Mouse (Mus musculus): ENCODE measurements around the gene Zscan18. TPM values are rescaled to one million over a fixed set of nuclear protein-coding genes. Genes with fewer than 3 reads are reported as not detected.
A peak's percentile ranks its signal among the peaks of the same experiment; 100 is the strongest.
"Not testable (repeated sequence)": the region's sequence is repeated elsewhere in the genome, so short reads cannot be mapped to it uniquely, and the experiment has no call there.

The Zscan18 gene
- polyA plus RNA-seq, 1 experiment from 2014 or later = 5.6 TPM

GRCm38 (mm10) chr7:12803727-12804071 lies 264 bp upstream of the Zscan18 start:
- Histone ChIP-seq H3K4me3 (ENCODE audit: control insufficient read depth in 1 of 2, insufficient read depth in 1 of 2, low read depth in 1 of 2, low read length in 2 of 2) (peak overlapping the region; percentile 52 to 71), H3K36me3 (ENCODE audit: control insufficient read depth, insufficient read depth, low read length) (peaks cover 26% of the 10 kb centered on the region), H3K9ac (ENCODE audit: low read length) (peak overlapping the region; percentile 82), H3K4me1 (ENCODE audit: control insufficient read depth in 2 of 2, insufficient read depth in 2 of 2, low read length in 2 of 2) (peaks cover 4 to 11% of the 10 kb centered on the region in 2 experiments; a peak in 2 of 4 replicates), H3K27me3 (ENCODE audit: control insufficient read depth, insufficient read depth, low read length) (no peaks in the 10 kb centered on the region), H3K27ac (replicated peaks in 1 of 2; ENCODE audit: control insufficient read depth in 1 of 2, insufficient read depth in 1 of 2, low read depth in 2 of 2, low read length in 2 of 2) (peak overlapping the region; percentile 65 to 71; a peak in 3 of 4 replicates), H3K9me3 (ENCODE audit: control insufficient read depth, low read length) (no peaks in the 10 kb centered on the region), H3K4me2 (ENCODE audit: low read length) (peak overlapping the region; percentile 70)
- 1% methylated on average over 16 of the region's 16 CpGs for WGBS
- no peak for ATAC-seq (ENCODE audit: insufficient number of reproducible peaks, insufficient read depth, low FRiP score, low read depth)

GRCm38 (mm10) chr7:12799554-12799953 lies 3.9 kb downstream of the Zscan18 start:
- peaks cover 19% of the 10 kb centered on the region for H3K9me3 ChIP-seq (ENCODE audit: control insufficient read depth, low read length)
- H3K9ac ChIP-seq (ENCODE audit: low read length) = 0 out of 2 replicates have a peak overlapping the region, but pooled peaks have one; percentile 25
- H3K4me3 ChIP-seq (ENCODE audit: control insufficient read depth in 1 of 2, insufficient read depth in 1 of 2, low read depth in 1 of 2, low read length in 2 of 2) = peak overlapping the region in 1 of 2 experiments; percentile 11; a peak in 1 of 4 replicates
- peak overlapping the region; percentile 57 to 69 for H3K27ac ChIP-seq (replicated peaks in 1 of 2; ENCODE audit: control insufficient read depth in 1 of 2, insufficient read depth in 1 of 2, low read depth in 2 of 2, low read length in 2 of 2)
- no peaks in the 10 kb centered on the region for H3K27me3 ChIP-seq (ENCODE audit: control insufficient read depth, insufficient read depth, low read length)
- 23% methylated on average over 1 of the region's 1 CpGs for WGBS
- H3K4me2 ChIP-seq (ENCODE audit: low read length) = peak overlapping the region; percentile 50
- no peak for ATAC-seq (ENCODE audit: insufficient number of reproducible peaks, insufficient read depth, low FRiP score, low read depth)
- H3K36me3 ChIP-seq (ENCODE audit: control insufficient read depth, insufficient read depth, low read length) = peaks cover 11% of the 10 kb centered on the region
- H3K4me1 ChIP-seq (ENCODE audit: control insufficient read depth in 2 of 2, insufficient read depth in 2 of 2, low read length in 2 of 2) = peaks cover 4 to 11% of the 10 kb centered on the region in 2 experiments; a peak in 2 of 4 replicates

GRCm38 (mm10) chr7:12797971-12798370 lies 5.5 kb downstream of the Zscan18 start:
- 63% methylated on average over 2 of the region's 2 CpGs for WGBS
- Histone ChIP-seq H3K27me3 (ENCODE audit: control insufficient read depth, insufficient read depth, low read length) (no peaks in the 10 kb centered on the region), H3K27ac (replicated peaks in 1 of 2; ENCODE audit: control insufficient read depth in 1 of 2, insufficient read depth in 1 of 2, low read depth in 2 of 2, low read length in 2 of 2) (no peak overlapping the region), H3K9ac (ENCODE audit: low read length) (no peak overlapping the region), H3K9me3 (ENCODE audit: control insufficient read depth, low read length) (peaks cover 19% of the 10 kb centered on the region), H3K36me3 (ENCODE audit: control insufficient read depth, insufficient read depth, low read length) (peaks cover 11% of the 10 kb centered on the region), H3K4me3 (ENCODE audit: control insufficient read depth in 1 of 2, insufficient read depth in 1 of 2, low read depth in 1 of 2, low read length in 2 of 2) (no peak overlapping the region), H3K4me2 (ENCODE audit: low read length) (no peak overlapping the region), H3K4me1 (ENCODE audit: control insufficient read depth in 2 of 2, insufficient read depth in 2 of 2, low read length in 2 of 2) (peaks cover 2 to 11% of the 10 kb centered on the region in 2 experiments; a peak in 2 of 4 replicates)
- no peak for ATAC-seq (ENCODE audit: insufficient number of reproducible peaks, insufficient read depth, low FRiP score, low read depth)

- not testable (repeated sequence) for H3K4me1 ChIP-seq (ENCODE audit: control insufficient read depth in 2 of 2, insufficient read depth in 2 of 2, low read length in 2 of 2); H3K27me3 ChIP-seq (ENCODE audit: control insufficient read depth, insufficient read depth, low read length); H3K4me3 ChIP-seq (ENCODE audit: control insufficient read depth in 1 of 2, insufficient read depth in 1 of 2, low read depth in 1 of 2, low read length in 2 of 2); ATAC-seq (ENCODE audit: insufficient number of reproducible peaks, insufficient read depth, low FRiP score, low read depth); H3K4me2 ChIP-seq (ENCODE audit: low read length); H3K27ac ChIP-seq (replicated peaks in 1 of 2; ENCODE audit: control insufficient read depth in 1 of 2, insufficient read depth in 1 of 2, low read depth in 2 of 2, low read length in 2 of 2); H3K9ac ChIP-seq (ENCODE audit: low read length); H3K36me3 ChIP-seq (ENCODE audit: control insufficient read depth, insufficient read depth, low read length)
- 80% methylated on average over 11 of the region's 11 CpGs for WGBS
- H3K9me3 ChIP-seq (ENCODE audit: control insufficient read depth, low read length) = peaks cover 13% of the 10 kb centered on the region
These were observed 10.8 kb downstream of the Zscan18 start for GRCm38 (mm10) chr7:12792624-12793023.

GRCm38 (mm10) chr7:12788025-12788424 lies 15.4 kb downstream of the Zscan18 start:
- 36% methylated on average over 5 of the region's 5 CpGs for WGBS
- no peaks in the 10 kb centered on the region for H3K4me1 ChIP-seq (ENCODE audit: control insufficient read depth in 2 of 2, insufficient read depth in 2 of 2, low read length in 2 of 2)
- ATAC-seq (ENCODE audit: insufficient number of reproducible peaks, insufficient read depth, low FRiP score, low read depth) = no peak
- H3K27me3 ChIP-seq (ENCODE audit: control insufficient read depth, insufficient read depth, low read length) = no peaks in the 10 kb centered on the region
- no peak overlapping the region for H3K9ac ChIP-seq (ENCODE audit: low read length)
- H3K4me3 ChIP-seq (ENCODE audit: control insufficient read depth in 1 of 2, insufficient read depth in 1 of 2, low read depth in 1 of 2, low read length in 2 of 2) = no peak overlapping the region
- no peak overlapping the region for H3K4me2 ChIP-seq (ENCODE audit: low read length)
- no peaks in the 10 kb centered on the region for H3K36me3 ChIP-seq (ENCODE audit: control insufficient read depth, insufficient read depth, low read length)
- no peak overlapping the region for H3K27ac ChIP-seq (replicated peaks in 1 of 2; ENCODE audit: control insufficient read depth in 1 of 2, insufficient read depth in 1 of 2, low read depth in 2 of 2, low read length in 2 of 2)
- H3K9me3 ChIP-seq (ENCODE audit: control insufficient read depth, low read length) = no peaks in the 10 kb centered on the region

- Histone ChIP-seq H3K9me3 (ENCODE audit: control insufficient read depth, low read length) (no peaks in the 10 kb centered on the region), H3K4me2 (ENCODE audit: low read length) (no peak overlapping the region), H3K4me3 (ENCODE audit: control insufficient read depth in 1 of 2, insufficient read depth in 1 of 2, low read depth in 1 of 2, low read length in 2 of 2) (no peak overlapping the region), H3K27ac (replicated peaks in 1 of 2; ENCODE audit: control insufficient read depth in 1 of 2, insufficient read depth in 1 of 2, low read depth in 2 of 2, low read length in 2 of 2) (no peak overlapping the region), H3K36me3 (ENCODE audit: control insufficient read depth, insufficient read depth, low read length) (no peaks in the 10 kb centered on the region), H3K27me3 (ENCODE audit: control insufficient read depth, insufficient read depth, low read length) (no peaks in the 10 kb centered on the region), H3K9ac (ENCODE audit: low read length) (no peak overlapping the region), H3K4me1 (ENCODE audit: control insufficient read depth in 2 of 2, insufficient read depth in 2 of 2, low read length in 2 of 2) (no peaks in the 10 kb centered on the region)
- ATAC-seq (ENCODE audit: insufficient number of reproducible peaks, insufficient read depth, low FRiP score, low read depth) = no peak
- WGBS = 75% methylated on average over 6 of the region's 6 CpGs
These were observed 16.1 kb downstream of the Zscan18 start for GRCm38 (mm10) chr7:12787333-12787732.

GRCm38 (mm10) chr7:12780151-12780830 lies 23.1 kb downstream of the Zscan18 start:
- Histone ChIP-seq H3K4me1 (ENCODE audit: control insufficient read depth in 2 of 2, insufficient read depth in 2 of 2, low read length in 2 of 2) (peaks cover 0 to 5% of the 10 kb centered on the region in 2 experiments; a peak in 1 of 4 replicates), H3K27me3 (ENCODE audit: control insufficient read depth, insufficient read depth, low read length) (no peaks in the 10 kb centered on the region), H3K4me2 (ENCODE audit: low read length) (peak overlapping the region; percentile 97), H3K36me3 (ENCODE audit: control insufficient read depth, insufficient read depth, low read length) (peaks cover 1% of the 10 kb centered on the region; the same call in 1 of the 2 replicates), H3K4me3 (ENCODE audit: control insufficient read depth in 1 of 2, insufficient read depth in 1 of 2, low read depth in 1 of 2, low read length in 2 of 2) (peak overlapping the region; percentile 48 to 83), H3K27ac (replicated peaks in 1 of 2; ENCODE audit: control insufficient read depth in 1 of 2, insufficient read depth in 1 of 2, low read depth in 2 of 2, low read length in 2 of 2) (no peak overlapping the region), H3K9me3 (ENCODE audit: control insufficient read depth, low read length) (no peaks in the 10 kb centered on the region), H3K9ac (ENCODE audit: low read length) (peak overlapping the region; percentile 78)
- under 1% methylated on average over 57 of the region's 57 CpGs for WGBS
- ATAC-seq (ENCODE audit: insufficient number of reproducible peaks, insufficient read depth, low FRiP score, low read depth) = peak; percentile 87
